Mouse (Mus musculus): ENCODE data around the gene Mvp. TPM values are rescaled to one million over a fixed set of nuclear protein-coding genes. Genes with fewer than 3 reads are reported as not detected.

Gene Mvp
- polyA plus RNA-seq, 1 experiment, result 84.9 TPM

- DNase-seq (ENCODE audit: low read depth), result no peak
Measured at GRCm38 (mm10) chr7:127019306-127019960, 5.0 kb upstream of the Mvp start.

DNA sequence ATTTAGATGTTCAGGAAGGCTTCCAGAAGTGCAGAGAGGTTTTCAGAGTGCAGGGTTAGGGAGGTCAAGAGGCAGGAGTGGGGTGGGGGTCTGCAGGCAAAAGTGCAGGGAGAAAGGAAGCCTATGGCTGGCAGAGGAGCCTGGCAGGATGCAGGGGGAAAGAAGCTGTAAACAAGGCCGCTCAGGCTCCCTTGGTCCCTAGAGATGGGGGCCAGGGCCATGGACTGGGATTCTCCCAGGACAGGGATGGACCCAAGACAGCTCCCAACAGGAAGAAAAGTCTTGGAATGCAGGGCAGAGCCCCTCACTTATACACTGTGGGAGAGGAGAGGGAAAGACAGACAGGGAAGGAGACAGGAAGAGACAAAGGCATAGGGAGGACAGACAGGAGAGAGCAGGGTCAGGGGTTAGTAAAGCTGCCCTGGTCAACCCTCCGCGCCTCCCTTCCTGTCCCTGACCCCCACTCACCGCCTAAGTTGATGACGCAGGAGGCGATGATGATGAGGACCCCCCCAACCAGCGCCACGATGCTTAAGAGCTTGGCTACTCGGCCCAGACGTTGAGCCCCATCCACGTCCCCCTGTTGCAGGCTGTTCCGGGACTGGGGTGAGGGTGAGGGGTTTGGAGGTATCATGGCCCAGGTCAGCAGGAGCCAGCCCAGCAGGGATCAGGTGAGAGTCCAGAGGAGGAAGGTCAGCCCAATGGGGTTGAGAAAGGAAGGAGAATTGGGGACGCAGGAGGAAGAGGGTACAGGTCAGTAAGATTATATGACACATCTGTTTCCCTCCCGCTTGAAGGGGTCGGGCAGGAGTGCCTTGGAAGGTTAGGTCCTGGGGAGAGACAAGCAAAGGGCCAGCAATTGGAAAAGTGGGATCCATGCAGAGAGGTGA lies 4.2 kb upstream of the Mvp start:
- no peak for DNase-seq (ENCODE audit: low read depth)

DNA sequence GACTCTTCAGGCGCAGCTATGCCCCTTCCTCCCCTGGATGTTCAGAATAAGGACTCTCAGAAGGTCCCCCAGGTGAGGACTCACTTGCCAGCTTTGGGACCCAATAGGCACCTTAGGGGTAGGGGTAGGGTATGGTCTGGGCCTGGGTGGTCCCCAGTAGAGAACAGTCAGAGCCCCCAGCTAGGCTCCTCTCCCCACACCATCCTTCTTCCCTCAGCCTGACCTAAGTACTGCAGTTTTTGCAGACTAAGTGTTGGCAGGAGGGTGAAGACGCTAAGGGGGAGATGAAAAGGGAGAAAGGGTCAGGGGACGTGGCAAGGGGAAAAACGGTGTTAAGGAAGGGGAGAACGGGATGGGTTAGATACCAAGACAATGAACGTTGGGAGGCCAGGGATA lies 3.5 kb upstream of the Mvp start:
- no peak for DNase-seq (ENCODE audit: low read depth)

- DNase-seq (ENCODE audit: low read depth), result peak; percentile 86
Measured at GRCm38 (mm10) chr7:127016971-127017949, 2.8 kb upstream of the Mvp start, which contains the start of gene Pagr1a. TSS of gene Pagr1a (minus strand) at chr7:127017352.

DNA sequence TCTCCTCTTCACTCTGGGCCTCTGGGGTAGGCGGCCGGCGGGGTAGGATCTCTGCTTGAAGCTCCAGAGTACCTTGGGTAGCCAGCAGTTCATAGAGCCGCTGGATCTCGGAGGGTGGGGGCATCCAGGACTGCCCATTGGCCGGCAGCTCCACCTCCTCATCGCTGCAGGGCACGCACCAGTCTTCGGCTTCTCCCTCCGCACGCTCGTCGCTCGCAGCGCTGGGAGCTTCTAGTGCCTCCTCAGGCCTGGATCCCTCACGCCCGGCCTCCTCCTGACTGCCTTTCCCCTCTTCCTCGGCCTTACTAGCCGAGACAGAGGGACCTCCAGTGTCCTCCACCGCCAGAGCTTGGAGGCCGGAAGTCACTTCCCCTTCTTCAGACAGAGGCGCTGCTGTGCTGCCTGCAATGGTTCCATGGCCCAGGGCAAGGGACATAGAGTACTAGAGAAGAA lies 2.1 kb upstream of the Mvp start:
- no peak for DNase-seq (ENCODE audit: low read depth)

GRCm38 (mm10) chr7:127016481-127016485 lies 1.9 kb upstream of the Mvp start, which contains the start of gene Pagr1b:
TSS of gene Pagr1b (minus strand) at chr7:127016484.
- no peak for DNase-seq (ENCODE audit: low read depth)

- DNase-seq (ENCODE audit: low read depth), result no peak
Measured at GRCm38 (mm10) chr7:127016081-127016480, 1.7 kb upstream of the Mvp start.

GRCm38 (mm10) chr7:127014993-127015392 lies 572 bp upstream of the Mvp start:
- DNase-seq (ENCODE audit: low read depth), result no peak

GRCm38 (mm10) chr7:127013385-127013784 lies 1.0 kb downstream of the Mvp start:
- DNase-seq (ENCODE audit: low read depth), result no peak

GRCm38 (mm10) chr7:127012845-127013244 lies 1.6 kb downstream of the Mvp start:
- DNase-seq (ENCODE audit: low read depth), result no peak

- DNase-seq (ENCODE audit: low read depth), result no peak
Measured at GRCm38 (mm10) chr7:127012374-127012773, 2.0 kb downstream of the Mvp start.

GRCm38 (mm10) chr7:127011717-127012116 lies 2.7 kb downstream of the Mvp start:
- DNase-seq (ENCODE audit: low read depth), result no peak

- no peak for DNase-seq (ENCODE audit: low read depth)
Measured at GRCm38 (mm10) chr7:127011051-127011450, 3.4 kb downstream of the Mvp start.

- DNase-seq (ENCODE audit: low read depth), result no peak
Measured at GRCm38 (mm10) chr7:127009307-127010085, 4.9 kb downstream of the Mvp start.

DNA sequence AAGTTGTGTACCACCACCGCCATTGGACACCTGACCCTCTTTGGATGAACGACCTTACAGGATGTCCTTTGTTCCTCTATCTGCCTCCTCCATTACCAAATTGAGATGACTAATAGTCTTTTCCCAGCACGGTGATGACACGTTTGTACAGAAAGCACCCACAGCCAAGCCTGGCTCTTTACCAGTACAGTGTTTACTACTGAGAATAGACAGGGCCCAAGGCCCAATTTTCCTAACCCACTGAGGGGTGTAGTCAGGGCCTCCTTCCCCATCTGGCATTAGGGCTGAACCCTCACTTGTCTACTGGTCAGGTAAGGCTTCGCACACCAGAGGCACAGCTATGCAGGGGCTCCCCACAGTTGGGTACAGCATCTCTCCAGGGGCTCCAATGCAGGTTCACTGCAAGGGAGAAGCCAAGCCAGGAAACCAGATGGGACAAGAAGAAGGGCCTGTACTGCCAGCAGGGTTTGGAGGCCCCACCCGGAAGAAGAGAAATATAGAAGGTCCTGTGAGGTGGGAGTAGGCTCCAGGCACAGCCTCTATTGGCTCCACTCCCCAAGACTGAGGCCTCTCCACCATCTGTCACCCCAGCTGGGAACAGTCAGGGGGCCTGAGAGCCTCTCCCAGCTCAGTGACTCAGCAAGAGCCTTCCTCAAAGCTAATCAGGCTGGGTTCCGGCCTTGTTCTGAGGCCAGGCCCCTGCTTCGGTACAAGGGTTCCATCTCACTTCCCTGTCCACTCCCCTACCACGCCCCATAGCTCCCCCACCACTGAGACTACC lies 6.0 kb downstream of the Mvp start:
- no peak for DNase-seq (ENCODE audit: low read depth)

- DNase-seq (ENCODE audit: low read depth), result no peak
Measured at GRCm38 (mm10) chr7:127007313-127008024, 7.0 kb downstream of the Mvp start.

DNA sequence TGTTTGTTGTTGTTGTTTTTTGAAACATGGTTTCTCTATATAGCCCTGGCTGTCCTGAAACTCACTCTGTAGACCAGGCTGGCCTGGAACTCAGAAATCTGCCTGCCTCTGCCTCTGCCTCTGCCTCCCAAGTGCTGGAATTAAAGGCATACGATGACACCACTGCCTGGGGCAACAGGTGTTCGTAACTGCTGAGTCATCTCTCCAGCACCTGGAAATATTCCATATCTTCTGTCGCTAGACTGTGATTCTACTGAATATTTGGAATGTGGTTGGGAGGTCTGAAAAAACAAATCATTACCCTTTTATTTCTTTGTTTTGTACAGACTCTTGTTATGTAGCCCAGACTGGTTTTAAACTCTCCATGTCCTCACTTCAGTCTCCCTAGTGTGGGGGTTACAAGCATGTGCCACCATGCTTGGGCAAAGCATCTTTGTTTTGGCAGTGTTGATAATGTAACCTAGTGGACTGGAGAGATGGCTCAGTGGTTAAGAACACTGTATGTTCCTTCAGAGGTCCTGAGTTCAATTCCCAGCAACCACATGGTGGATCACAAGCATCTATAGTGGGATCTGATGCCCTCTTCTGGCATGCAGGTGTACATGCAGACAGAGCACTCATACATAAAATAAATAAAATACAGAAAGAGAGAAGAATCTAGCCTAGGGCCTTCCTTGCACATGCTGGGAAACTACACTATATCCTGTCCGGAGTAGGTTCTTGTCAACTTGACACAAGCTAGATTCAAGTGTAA lies 10.1 kb downstream of the Mvp start:
- DNase-seq (ENCODE audit: low read depth), result no peak

- DNase-seq (ENCODE audit: low read depth), result no peak
Measured at GRCm38 (mm10) chr7:127003620-127004019, 10.8 kb downstream of the Mvp start.

DNA sequence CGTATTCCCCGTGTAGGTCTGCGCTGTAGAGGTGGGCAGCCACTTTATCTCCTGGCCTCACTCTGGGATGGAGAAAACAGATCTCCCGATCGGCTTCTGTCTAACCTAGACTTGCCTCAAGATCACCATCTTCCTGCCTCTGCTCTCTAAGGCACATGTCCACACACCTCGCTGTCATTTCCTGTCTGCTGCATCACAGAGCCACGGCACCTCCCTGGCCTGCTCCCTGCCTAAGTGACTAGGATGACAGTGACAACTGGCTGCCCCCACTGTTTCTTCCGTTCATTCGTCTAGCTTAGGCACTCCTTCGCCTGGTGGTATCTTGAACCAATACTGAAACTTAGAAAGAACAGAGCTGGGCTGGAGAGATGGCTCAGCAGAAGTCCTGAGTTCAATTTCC lies 14.9 kb downstream of the Mvp start:
- no peak for DNase-seq (ENCODE audit: low read depth)

GRCm38 (mm10) chr7:126996449-126996848 lies 18.0 kb downstream of the Mvp start:
- DNase-seq (ENCODE audit: low read depth), result no peak
